Mouse (Mus musculus) G1E-ER4 (cell line): ENCODE data around the gene Fam216a. TPM values are rescaled to one million over a fixed set of nuclear protein-coding genes. Genes with fewer than 3 reads are reported as not detected.

Experiments used
- GATA1 ChIP-seq: IDR thresholded peaks from one replicate; pipeline ENCODE4 v1.8.0; 2012; ENCODE audit warnings: low read length, inconsistent platforms
- polyA plus RNA-seq: library from polyadenylated mRNA; stranded (reverse); fragments of >175 nt; gene quantifications from 2 replicates; pipeline ENCODE4 v1.2.3, GENCODE M21; 2012

Fam216a gene
- polyA plus RNA-seq, 1 experiment: 75.6 TPM

GRCm38 (mm10) chr5:122345777-122346176, 26.4 kb downstream of the Fam216a start:
- no peak for TF ChIP-seq GATA1

GRCm38 (mm10) chr5:122344260-122344659, 27.9 kb downstream of the Fam216a start:
- no peak for TF ChIP-seq GATA1

GRCm38 (mm10) chr5:122343768-122344167, 28.4 kb downstream of the Fam216a start:
- no peak for TF ChIP-seq GATA1

GRCm38 (mm10) chr5:122342874-122343273, 29.3 kb downstream of the Fam216a start:
- no peak for TF ChIP-seq GATA1

- TF ChIP-seq GATA1: no peak
These were observed 35.4 kb downstream of the Fam216a start for GRCm38 (mm10) chr5:122336554-122337294.

- TF ChIP-seq GATA1: no peak
These were observed 37.5 kb downstream of the Fam216a start for GRCm38 (mm10) chr5:122334682-122335081.

- TF ChIP-seq GATA1: no peak
These were observed 41.9 kb downstream of the Fam216a start for GRCm38 (mm10) chr5:122330269-122330668.

GRCm38 (mm10) chr5:122327283-122327682, 44.9 kb downstream of the Fam216a start:
- no peak for TF ChIP-seq GATA1

- TF ChIP-seq GATA1: no peak
These were observed 46.7 kb downstream of the Fam216a start for GRCm38 (mm10) chr5:122325477-122325876.

- TF ChIP-seq GATA1: no peak
These were observed 47.3 kb downstream of the Fam216a start for GRCm38 (mm10) chr5:122324608-122325431.

GRCm38 (mm10) chr5:122323523-122323922, 48.6 kb downstream of the Fam216a start:
- no peak for TF ChIP-seq GATA1

GRCm38 (mm10) chr5:122320205-122320781, 51.9 kb downstream of the Fam216a start:
- TF ChIP-seq GATA1: no peak

- TF ChIP-seq GATA1: no peak
These were observed 52.5 kb downstream of the Fam216a start for GRCm38 (mm10) chr5:122319474-122320204.

GRCm38 (mm10) chr5:122318100-122318499, 54.1 kb downstream of the Fam216a start:
- TF ChIP-seq GATA1: no peak

- no peak for TF ChIP-seq GATA1
These were observed 54.7 kb downstream of the Fam216a start for GRCm38 (mm10) chr5:122317329-122318045.
